Mouse (Mus musculus) heart, postnatal 14 days (tissue): Measurements from ENCODE around the gene Cep170b. TPM values are rescaled to one million over a fixed set of nuclear protein-coding genes. Genes with fewer than 3 reads are reported as not detected.
A peak's percentile ranks its signal among the peaks of the same experiment; 100 is the strongest.

Experiments used
- DNase-seq, 2 experiments: peaks; one replicate each; pipeline ENCODE4 v3.0.0; 2021 to 2022
- intact Hi-C: fragments of 180-260 bp; cut with DNase I; formaldehyde crosslinking; loops from one replicate; pipeline ENCODE4 v1.15.1; 2025
- total RNA-seq, 2 experiments: library from RNA; stranded (reverse); gene quantifications; 2 replicates each; pipeline ENCODE4 v1.2.3; 2021

Cep170b gene
- total RNA-seq, 2 experiments from 2014 or later, result 8.6 to 9.9 TPM

DNA sequence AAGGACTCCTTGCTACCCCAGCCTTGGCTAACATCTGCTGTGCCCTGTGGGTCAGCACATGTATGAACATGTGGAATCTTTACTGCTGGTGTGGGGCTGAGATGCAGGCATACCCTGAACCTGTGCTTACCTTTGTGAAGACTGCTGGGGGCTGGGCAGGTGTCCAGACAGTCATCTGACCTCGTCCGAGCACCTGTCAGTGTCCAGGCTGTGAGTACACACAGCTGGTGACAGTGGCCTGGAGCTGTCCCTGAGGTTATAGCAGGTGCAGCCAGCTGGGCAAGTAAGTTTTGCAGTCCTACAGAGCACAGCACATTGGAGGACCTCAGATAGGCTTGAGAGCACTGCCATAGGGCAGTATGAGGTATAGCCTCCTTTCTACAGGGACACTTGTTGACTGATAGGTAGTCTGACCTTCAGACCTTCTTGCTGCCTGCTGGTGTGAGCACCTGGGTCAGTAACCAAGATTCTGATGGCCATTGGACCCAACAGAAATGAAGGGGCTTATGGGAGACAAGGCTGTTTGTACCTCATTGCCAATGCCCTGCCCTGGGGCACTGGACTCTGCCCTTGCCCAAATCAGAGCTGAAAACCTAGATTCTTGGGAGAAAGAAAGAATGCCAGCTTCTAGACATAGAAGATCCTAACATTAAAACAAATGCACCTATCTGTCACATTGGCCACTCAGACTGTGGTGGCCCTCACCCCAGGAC, 14.0 kb downstream of the Cep170b start:
- DNase-seq, result no peak
- intact Hi-C loops, result no loop called here

DNA sequence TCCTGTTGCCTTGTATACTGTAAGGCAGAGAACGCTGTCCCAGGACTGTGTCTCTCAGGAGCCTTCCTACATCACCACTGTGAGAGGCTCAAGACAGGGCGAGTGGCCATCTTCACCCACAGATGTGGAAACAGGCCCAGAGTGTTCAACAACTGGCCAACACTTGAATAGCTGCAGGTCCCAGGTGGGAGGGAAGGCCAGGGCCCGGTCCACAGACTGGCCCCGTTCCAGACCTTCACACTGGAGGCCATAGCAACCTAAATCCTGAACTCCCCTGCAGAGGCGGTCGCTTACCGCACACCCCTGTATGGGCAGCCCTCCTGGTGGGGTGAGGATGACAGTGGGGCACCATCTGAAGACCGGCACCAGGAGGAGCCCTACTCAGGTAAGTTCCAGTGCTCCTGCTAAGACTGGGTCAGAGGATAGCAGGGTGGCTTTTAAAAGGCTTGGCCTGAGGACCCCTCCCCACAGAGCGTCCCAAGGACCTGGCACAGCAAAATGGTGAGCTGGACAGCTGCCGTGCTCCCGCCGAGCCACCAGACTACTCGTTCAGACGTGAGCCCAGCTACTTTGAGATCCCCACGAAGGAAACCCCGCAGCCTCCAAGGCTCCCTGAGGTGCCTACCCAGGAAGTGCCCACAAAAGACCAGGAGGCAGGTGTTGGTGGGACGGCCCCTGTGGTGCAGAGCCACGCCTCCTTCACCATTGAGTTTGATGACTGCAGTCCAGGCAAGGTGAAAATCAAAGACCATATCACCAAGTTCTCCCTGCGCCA, 14.8 kb downstream of the Cep170b start:
- DNase-seq, result no peak
- intact Hi-C loops, result no loop called here

DNA sequence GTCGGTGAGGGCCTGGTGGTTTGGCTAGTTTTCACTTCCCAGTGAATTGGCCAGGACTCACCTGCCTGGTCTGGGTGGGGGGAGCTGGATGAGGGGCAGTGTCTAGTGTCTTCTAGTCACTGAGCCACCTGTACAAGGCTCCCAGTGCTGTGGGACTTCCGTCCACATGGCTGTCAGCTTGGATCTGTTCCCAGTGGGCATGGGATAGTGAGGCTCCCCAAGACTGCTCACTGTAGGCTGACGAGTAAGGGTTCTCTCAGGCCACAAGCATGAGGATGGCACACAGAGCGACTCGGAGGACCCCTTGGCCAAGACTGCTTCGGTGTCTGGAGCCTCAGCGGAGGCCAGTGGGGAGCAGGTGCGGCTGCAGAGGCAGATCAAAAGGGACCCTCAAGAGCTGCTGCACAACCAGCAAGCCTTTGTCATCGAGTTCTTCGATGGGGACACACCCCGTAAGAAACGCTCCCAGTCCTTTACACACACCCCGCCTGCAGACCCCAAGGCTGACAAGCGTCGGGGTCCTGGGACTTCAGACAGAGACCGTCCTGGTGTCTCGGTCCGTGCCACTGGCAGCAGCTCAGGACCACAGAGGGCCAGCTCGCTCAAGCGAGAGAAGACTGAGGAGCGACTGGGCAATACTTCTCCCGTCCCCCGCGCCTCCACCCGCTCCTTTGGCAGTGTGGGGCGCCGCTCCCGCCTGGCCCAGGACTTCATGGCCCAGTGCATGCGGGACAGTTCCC, 15.8 kb downstream of the Cep170b start:
- no peak for DNase-seq
- intact Hi-C loops, result no loop called here

DNA sequence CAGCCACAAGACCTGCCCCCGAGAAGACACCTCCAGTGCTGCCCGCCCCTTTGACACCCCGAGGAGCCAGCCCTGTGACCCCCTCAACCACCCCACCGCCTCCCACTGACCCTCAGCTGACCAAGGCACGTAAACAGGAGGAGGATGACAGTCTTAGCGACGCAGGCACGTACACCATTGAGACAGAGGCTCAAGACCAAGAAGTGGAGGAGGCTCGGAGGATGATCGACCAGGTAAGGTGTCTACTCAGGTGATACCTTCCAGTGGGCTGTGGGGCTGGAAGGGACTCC, 16.3 kb downstream of the Cep170b start:
- intact Hi-C loops, result no loop called here
- DNase-seq, result no peak

DNA sequence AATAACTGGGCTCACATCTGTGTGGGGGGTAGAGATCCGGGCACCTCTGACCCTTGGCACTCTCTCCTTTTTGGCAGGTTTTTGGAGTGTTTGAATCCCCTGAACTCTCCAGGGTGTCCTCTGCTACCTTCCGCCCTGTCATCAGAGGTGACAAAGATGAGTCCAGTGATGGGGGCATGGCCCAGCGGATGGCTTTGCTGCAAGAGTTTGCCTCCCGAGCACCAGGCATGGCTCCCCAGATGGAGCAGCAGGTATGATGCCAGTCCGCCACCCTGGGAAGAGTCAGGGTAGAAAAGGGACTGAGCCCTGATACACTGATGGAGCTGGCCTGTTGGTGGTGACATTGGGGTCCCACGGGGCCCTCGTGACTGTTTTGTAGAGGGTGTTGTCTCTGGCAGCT, 16.8 kb downstream of the Cep170b start:
- intact Hi-C loops, result no loop called here

DNA sequence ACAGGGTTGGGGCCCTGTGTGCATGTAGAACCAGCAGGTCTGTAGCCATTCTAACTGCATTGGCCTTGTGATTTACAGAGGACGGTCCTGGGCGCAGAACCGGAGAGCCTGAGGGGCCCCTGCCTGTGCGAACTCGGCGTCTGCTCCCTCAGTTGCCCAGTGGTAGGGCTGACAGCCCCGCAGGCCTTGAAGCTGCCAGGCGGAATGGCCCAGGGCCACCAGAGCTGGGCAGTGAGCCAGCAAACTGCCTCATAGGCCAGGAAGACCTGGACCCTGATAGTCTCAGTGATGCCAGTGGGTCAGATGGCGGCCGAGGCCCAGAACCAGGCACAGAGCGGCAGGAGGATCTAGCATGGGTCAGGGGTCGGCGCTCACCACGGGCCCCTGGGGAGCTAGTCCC, 17.5 kb downstream of the Cep170b start:
- intact Hi-C loops, result no loop called here
- DNase-seq, result no peak

More for the DNA sequence above, 16.8 kb downstream of the Cep170b start:
- DNase-seq, result no peak

DNA sequence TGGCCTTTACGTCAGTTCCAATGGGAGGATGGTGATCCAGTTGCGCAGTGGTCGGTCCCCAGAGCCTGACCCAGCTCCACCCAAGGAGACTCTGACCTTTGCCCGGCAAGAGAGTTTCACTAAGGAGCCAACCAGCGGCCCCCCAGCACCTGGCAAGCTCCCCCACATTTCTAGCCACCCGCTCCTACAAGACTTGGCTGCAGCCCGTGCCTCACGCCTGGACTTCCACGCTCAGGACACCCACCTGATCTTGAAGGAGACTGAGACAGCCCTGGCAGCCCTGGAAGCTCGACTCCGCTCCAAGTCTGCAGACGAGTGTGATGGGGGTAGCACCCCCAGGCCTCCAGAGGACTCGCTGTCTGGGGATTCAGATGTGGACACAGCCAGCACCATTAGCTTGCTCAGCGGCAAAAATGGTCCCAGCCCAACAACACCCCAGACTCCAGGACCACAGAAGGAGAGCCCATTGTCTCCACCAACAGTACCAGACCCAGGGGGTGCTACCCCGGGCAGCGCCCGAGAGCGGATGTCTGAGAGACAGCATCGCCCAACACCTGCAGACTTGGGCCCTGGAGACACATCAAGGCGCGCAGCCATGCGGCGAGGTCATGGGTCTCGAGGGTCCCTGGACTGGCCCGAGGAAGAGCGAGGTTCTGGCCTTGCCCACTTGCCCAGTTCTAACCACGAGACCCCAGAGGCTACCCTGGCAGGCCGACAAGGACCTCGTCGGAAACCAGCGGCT, 18.2 kb downstream of the Cep170b start:
- intact Hi-C loops, result no loop called here
- DNase-seq, result no peak

DNA sequence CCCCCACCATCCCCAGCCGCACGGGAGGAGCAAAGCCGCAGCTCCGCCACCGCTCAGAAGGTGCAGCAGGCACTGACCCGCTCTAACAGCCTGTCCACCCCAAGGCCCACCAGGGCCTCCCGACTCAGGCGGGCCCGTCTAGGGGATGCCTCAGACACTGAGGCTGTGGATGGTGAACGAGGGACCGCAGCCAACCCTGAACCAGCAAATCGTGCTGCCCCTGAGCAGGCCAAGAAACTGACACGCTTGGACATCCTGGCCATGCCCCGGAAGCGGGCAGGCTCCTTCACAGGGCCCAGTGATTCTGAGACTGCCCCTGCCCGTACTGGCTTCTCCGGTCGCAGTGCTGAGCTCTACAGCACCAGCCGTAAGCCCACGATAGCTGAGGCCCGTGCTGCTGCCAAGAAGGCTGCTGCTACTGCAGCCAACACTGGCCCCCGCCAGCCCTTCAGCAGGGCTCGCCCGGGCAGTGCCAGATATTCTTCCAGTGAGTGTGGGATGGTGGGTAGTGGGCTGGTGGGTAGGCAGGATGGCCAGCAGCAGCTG, 18.8 kb downstream of the Cep170b start:
- intact Hi-C loops, result no loop called here
- DNase-seq, result no peak

DNA sequence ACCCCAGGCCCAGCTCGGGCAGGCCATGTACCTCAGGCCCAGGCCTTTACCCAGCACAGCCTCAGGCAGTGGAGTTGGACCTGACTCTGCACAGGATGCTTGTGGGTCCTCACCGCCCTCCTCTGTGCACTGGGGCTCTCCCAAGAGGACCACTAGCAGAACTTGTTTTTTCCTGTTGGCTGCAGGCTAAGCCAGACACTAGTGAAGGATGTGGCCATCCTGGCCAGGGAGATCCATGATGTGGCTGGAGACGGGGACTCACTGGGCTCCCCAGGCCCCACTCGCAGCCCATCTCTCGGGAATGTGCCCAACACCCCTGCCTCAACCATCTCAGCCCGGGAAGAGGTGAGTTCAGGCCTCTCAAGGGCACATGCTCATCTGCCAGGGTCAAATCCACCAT, 22.5 kb downstream of the Cep170b start:
- peak; percentile 47 to 48 for DNase-seq
- intact Hi-C loops, result no loop called here

DNA sequence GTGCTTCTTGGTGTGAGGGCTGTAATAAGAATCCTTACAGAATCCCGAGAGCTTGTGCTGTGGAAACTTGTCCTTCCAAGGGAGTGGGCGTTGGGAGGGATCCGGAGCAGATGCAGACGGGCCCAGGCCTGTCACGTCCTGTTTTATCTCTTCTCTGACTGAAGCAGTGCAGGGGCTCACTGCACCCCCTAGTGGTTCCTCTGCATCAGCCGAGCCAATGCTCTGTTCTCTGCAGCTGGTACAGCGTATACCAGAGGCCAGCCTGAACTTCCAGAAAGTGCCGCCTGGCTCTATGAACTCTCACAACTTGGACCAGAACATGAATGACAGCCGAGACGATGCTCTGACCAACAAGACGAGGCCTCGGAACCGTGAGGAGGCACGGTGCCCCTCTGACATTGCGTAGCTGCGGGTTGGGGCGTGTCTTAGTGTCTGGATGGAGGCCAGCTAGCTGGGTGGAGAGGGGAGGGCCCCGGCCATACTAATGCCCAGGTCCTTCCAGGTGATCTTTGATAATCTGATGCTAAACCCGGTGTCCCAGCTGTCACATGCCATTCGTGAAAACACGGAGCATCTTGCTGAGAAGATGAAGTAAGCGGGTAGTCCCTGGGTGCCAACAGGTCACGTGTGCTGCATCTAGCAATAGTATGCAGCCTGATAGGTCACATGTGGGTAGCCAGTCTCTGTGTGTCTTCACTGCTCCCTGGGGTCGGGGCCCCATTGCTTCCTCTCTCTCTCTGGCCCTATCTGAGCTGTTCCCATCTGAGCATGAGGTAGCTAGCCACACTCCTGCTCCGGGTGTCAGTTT, 23.1 kb downstream of the Cep170b start:
- peak; percentile 85 to 89 for DNase-seq
- intact Hi-C loops, result no loop called here

DNA sequence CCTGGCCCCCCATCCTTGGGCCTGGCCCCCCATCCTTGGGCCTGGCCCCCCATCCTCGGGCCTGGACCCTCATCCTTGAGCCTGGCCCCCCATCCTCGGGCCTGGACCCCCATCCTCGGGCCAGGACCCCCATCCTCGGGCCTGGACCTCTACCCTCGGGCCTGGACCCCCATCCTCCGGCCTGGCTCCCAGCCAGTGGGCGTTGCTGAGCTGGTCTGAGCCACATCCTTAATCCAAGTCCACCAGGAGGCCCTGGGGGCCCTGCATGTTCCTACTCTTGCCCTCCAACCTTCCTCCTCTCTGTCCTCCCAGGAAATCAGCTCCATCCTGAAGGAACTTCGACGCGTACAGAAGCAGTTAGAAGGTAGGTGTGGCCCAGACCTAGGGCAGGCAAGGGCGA, 24.0 kb downstream of the Cep170b start:
- DNase-seq, result no peak

DNA sequence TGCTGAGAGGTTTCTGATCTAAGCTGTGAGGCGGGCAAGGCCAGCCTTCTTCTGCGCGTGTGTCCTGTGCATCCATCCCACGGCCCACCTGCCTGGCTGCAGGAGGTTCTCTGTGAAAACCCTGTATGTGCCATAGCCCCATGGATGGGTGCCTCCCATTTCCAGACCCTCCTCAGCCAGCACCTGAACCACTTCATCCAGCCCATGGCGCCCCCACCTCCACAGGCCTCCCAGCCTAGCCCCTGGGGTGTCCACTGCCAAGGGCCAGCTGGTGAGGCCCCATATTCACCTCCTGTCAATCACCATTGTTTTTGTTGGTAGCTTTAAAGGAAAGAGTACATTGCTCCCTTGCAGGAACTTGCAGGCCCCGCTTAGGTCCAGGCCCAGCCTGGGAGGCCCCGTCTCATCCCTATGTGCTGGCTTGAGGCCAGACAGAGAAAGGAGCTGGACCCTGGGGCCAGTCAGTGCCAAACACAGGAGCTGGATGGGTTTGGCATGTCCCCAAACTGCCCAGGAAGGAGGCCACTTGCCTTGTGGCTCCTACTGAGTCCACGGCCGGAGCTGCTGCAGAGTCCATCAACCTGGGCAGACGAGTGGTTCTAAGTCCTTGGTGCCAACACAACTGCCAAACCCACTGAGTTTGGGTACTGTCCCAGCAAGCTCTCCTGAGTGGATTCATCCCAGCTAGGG, 24.8 kb downstream of the Cep170b start:
- intact Hi-C loops, result loop anchor here (5.0 kb wide), 1 partner anchor 57 kb away; the partner anchor contains the start of gene Ahnak2
- DNase-seq, result no peak

More for the DNA sequence above, 24.0 kb downstream of the Cep170b start:
- intact Hi-C loops, result no loop called here

DNA sequence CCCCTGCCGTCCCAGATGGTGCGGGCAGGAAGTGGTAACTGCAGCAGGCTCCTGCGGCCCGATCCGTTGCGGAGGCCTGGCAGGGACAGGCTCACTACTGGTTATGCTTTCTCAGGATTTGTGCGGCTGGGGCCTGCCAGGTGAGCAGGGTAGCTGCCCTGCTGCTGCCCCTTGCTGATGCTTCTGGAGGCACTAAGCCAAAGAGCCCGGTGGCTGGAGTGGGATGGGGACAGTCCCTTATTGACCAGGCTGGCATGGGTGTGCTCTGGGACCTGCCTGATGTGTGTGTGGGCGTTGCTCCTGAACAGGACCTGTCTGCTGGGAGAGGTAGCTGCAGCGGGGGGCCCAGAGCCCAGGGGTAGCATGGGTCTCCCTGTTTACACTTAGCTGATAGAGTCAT, 25.5 kb downstream of the Cep170b start:
- intact Hi-C loops, result loop anchor here (2.0 to 5.0 kb wide), 2 partner anchors 57 to 99 kb away; partner anchors contain the start of gene Ahnak2
- no peak for DNase-seq

DNA sequence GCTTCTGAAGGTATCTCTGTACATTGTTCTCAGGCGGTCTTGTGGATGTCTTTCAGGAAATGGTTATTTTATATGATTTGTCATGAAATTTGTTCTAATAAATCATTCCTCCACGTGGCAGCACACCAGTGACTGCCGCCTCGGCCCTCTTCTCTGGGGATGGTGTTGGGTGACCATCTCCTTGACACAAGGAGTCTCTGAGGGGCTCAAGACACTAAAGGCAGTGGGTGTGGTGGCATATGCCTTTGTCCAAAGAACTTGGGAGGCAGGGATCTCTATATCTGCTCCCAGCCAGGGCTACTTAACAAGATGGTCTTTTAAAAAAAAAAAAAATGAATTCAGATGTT, 26.2 kb downstream of the Cep170b start:
- no peak for DNase-seq
- intact Hi-C loops, result loop anchor here (2.0 to 5.0 kb wide), 2 partner anchors 56 to 98 kb away; partner anchors contain the start of gene Ahnak2

DNA sequence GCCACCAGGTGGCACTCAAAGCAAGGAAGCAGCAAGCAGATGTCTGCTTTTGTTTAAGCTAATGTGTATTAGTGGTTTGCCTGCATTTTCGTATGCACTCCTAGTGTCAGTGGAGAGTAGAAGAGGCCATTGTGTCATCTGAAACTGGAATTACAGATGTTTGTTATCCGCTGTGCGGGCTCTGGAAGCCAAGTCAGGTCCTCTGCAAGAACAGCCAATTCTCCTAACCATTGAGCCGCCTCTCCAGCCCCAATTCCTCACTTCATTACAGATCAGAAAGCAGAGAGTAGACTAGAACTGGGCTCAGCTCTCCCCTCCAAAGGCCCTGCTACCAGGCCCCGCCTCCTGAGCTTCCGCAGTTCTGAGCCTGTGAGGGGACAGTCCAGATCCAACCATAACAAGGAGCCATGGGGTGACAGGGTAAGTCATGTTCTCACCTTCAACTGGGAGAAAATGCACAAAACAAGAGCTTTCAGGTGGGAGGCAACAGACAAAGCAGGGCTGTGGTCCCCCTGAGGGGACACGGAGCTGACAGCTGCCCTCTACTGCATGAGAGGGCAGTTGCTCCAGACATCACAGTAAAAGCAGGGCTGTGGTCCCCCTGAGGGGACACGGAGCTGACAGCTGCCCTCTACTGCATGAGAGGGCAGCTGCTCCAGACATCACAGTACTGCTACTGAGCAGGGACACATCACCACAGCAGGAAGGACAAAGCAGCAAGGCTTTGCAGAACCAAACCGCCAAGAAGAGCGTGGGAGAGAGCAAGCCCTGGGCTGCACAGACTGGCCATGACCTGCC, 26.8 kb downstream of the Cep170b start:
- DNase-seq, result peak; percentile 40 to 64
- intact Hi-C loops, result loop anchor here (2.0 to 5.0 kb wide), 2 partner anchors 55 to 98 kb away; partner anchors contain the start of gene Ahnak2

DNA sequence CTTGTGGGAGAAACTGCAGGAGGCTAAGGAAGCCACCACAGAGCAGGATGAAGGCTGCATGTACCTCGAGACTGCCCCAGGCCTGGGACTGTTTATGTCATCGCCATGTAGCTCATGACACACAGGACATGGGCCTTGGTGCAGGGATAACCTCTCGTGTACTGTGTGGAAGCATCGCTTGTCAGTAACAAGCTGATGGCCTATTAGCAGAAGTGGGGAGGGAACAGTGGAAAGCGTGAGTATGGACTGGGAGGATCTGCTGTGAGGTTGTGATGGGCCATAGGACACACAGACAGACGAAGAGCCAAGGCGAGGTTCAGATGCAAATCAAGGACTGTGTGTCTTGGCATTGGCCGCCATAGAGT, 27.3 kb downstream of the Cep170b start:
- intact Hi-C loops, result loop anchor here (2.0 to 5.0 kb wide), 2 partner anchors 55 to 97 kb away; partner anchors contain the start of gene Ahnak2
- DNase-seq, result no peak

DNA sequence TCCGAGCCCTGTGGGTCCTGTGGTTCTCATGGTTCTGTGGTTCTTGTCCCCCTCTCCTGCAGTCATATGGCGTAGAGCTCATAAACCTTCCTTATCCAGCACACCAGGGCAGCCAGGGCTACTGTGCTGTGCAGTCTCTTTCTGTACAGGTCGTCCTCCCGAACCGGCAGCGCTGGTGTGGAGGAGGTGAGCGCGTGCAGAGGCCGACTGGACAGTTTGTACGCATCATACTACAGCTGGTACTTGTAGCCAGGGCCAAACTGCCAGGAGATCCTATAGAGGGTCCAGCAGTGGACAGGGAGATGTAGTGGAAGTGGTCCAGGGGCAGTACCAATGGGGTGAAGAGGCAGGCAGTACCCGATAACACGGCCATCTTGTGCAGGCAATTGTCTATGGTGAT, 30.7 kb downstream of the Cep170b start:
- intact Hi-C loops, result no loop called here
- no peak for DNase-seq

DNA sequence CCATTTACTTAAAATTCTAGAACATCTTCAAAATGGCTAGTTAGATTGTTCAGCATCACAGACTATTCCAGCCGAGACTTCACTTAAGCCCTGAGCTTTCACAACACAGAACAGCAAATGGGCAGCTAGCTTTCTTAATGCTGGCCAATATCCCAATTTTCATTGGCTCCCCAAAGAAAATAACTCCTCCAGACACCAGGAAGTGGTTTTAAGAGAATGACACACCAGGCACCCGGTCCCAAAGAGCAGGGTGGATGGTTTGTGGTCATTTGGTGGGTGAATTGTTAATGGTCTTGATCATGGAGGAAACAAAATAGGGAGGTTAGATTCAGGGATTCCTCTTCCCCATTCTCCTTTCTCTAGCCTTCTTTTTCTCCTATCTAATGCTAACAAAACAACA, 32.1 kb downstream of the Cep170b start:
- DNase-seq, result no peak
- intact Hi-C loops, result no loop called here
